Mouse (Mus musculus) myocyte (in vitro differentiated cells): ENCODE measurements around the gene Cfap221. TPM values are rescaled to one million over a fixed set of nuclear protein-coding genes. Genes with fewer than 3 reads are reported as not detected.

Experiments
- H3K27me3 ChIP-seq: one replicate; pipeline ENCODE4 v1.6.1; 2011; ENCODE audit not compliant: control insufficient read depth, insufficient read depth, insufficient read length
- H3K36me3 ChIP-seq: one replicate; pipeline ENCODE4 v1.6.1; 2011; ENCODE audit not compliant: control insufficient read depth, insufficient read depth
- H3K4me2 ChIP-seq: one replicate; pipeline ENCODE4 v1.6.1; 2011; ENCODE audit warnings: low read depth, control low read depth
- H3K4me3 ChIP-seq: one replicate; pipeline ENCODE4 v1.5.1; 2011; ENCODE audit warnings: mild to moderate bottlenecking, control low read depth, moderate library complexity
- H3K79me2 ChIP-seq: one replicate; pipeline ENCODE4 v1.6.1; 2011; ENCODE audit not compliant: control insufficient read depth, insufficient read depth
- H3ac ChIP-seq: one replicate; pipeline ENCODE4 v1.6.1; 2011; ENCODE audit not compliant: control insufficient read depth, insufficient read length
- CEBPB ChIP-seq: IDR thresholded peaks from 2 replicates; pipeline ENCODE4 v1.6.1; 2011; ENCODE audit warnings: mild to moderate bottlenecking, moderate library complexity; ENCODE audit not compliant: poor library complexity, insufficient read depth, severe bottlenecking
- E2F4 ChIP-seq: IDR thresholded peaks from one replicate; pipeline ENCODE4 v1.6.1; 2011; ENCODE audit warnings: mild to moderate bottlenecking, control low read depth, moderate library complexity; ENCODE audit not compliant: insufficient read depth
- MAX ChIP-seq: IDR thresholded peaks from one replicate; pipeline ENCODE4 v1.6.1; 2011; ENCODE audit warnings: low read depth, mild to moderate bottlenecking, control low read depth
- MYOD1 ChIP-seq, 3 experiments: IDR thresholded peaks; one replicate each; pipeline ENCODE4 v1.6.1; 2011; ENCODE audit warnings: control low read depth in 2 of 3, low read depth in 2 of 3, mild to moderate bottlenecking in 2 of 3, moderate library complexity in 1 of 3; ENCODE audit not compliant: insufficient read length in 2 of 3, control insufficient read depth in 1 of 3
- MYOG ChIP-seq, 3 experiments: IDR thresholded peaks; one replicate each; pipeline ENCODE4 v1.6.1; 2011; ENCODE audit warnings: control low read depth in 2 of 3, low read depth in 2 of 3, mild to moderate bottlenecking in 2 of 3; ENCODE audit not compliant: insufficient read length in 2 of 3, control insufficient read depth in 1 of 3, insufficient read depth in 1 of 3
- POLR2A ChIP-seq: IDR thresholded peaks from one replicate; pipeline ENCODE4 v1.6.1; 2011; ENCODE audit warnings: low read depth, mild to moderate bottlenecking, control low read depth, moderate library complexity; ENCODE audit not compliant: insufficient read length
- POLR2AphosphoS2 ChIP-seq: IDR thresholded peaks from one replicate; pipeline ENCODE4 v1.6.1; 2011; ENCODE audit warnings: low read depth, control low read depth; ENCODE audit not compliant: insufficient read length
- REST ChIP-seq: IDR thresholded peaks from one replicate; pipeline ENCODE4 v1.6.1; 2011; ENCODE audit warnings: mild to moderate bottlenecking, control low read depth, moderate library complexity; ENCODE audit not compliant: insufficient read depth, insufficient read length
- SRF ChIP-seq: IDR thresholded peaks from one replicate; pipeline ENCODE4 v1.6.1; 2011; ENCODE audit warnings: low read depth; ENCODE audit not compliant: control insufficient read depth, insufficient read length
- TCF12 ChIP-seq: IDR thresholded peaks from one replicate; pipeline ENCODE4 v1.6.1; 2011; ENCODE audit warnings: mild to moderate bottlenecking, control low read depth; ENCODE audit not compliant: poor library complexity, insufficient read depth, severe bottlenecking
- TCF3 ChIP-seq: IDR thresholded peaks from one replicate; pipeline ENCODE4 v1.6.1; 2011; ENCODE audit warnings: low read depth, control low read depth; ENCODE audit not compliant: insufficient read length
- USF1 ChIP-seq: IDR thresholded peaks from one replicate; pipeline ENCODE4 v1.6.1; 2011; ENCODE audit warnings: low read depth, mild to moderate bottlenecking, control low read depth, moderate library complexity
- polyA plus RNA-seq: library from polyadenylated mRNA; unstranded; fragments of >200 nt; fragmentation: generic; extraction: Trizol; gene quantifications from one replicate; pipeline ENCODE4 v1.2.1, GENCODE M21; 2012; ENCODE audit warnings: missing spikeins

Gene Cfap221
- polyA plus RNA-seq, 1 experiment = not detected

DNA sequence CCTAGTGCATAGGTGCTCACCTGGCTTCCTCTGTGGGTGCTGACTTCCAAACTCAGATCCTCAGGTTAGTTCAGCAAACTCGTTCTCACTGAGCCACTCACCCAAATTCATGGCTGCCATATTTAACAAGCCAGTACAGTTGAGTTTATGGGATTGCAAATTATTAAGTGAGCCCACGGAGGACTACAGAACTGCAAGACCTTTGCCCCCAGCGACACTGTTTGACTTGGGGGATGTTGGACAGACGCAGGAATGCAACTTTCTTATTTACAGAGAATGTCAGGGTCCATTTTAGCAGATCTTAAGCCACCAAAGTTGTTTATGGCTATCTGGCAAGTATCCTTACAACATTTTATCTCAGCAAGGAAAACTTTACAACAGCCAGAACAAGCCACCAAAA lies 21.9 kb downstream of the Cfap221 start:
- no peaks in the 10 kb centered on the region for H3K36me3 ChIP-seq
- TF ChIP-seq TCF3 (no peak), REST (no peak), MYOD1 (IDR thresholded peaks at IDR 0.05; ENCODE audit: control insufficient read depth in 1 of 3, insufficient read length in 2 of 3, low read depth in 2 of 3) (no peak), MYOG (IDR thresholded peaks at IDR 0.05; ENCODE audit: control insufficient read depth in 1 of 3, insufficient read depth in 1 of 3, insufficient read length in 2 of 3, low read depth in 2 of 3) (no peak), TCF12 (no peak), SRF (no peak), E2F4 (no peak), CEBPB (no peak), MAX (no peak), POLR2AphosphoS2 (no peak), POLR2A (no peak), USF1 (no peak)
- H3K79me2 ChIP-seq = no peaks in the 10 kb centered on the region
- no peak overlapping the region for H3ac ChIP-seq
- H3K4me3 ChIP-seq = no peak overlapping the region
- H3K4me2 ChIP-seq = no peak overlapping the region
- peaks cover 17% of the 10 kb centered on the region for H3K27me3 ChIP-seq

- Histone ChIP-seq H3ac (no peak overlapping the region), H3K4me2 (no peak overlapping the region), H3K36me3 (no peaks in the 10 kb centered on the region), H3K79me2 (no peaks in the 10 kb centered on the region), H3K27me3 (peaks cover 24% of the 10 kb centered on the region), H3K4me3 (no peak overlapping the region)
- TF ChIP-seq POLR2AphosphoS2 = no peak
- TF ChIP-seq TCF12 = no peak
- TF ChIP-seq CEBPB = no peak
- no peak for TF ChIP-seq TCF3
- TF ChIP-seq USF1 = no peak
- no peak for TF ChIP-seq MYOG (IDR thresholded peaks at IDR 0.05; ENCODE audit: control insufficient read depth in 1 of 3, insufficient read depth in 1 of 3, insufficient read length in 2 of 3, low read depth in 2 of 3)
Observed at GRCm38 (mm10) chr1:119973117-119973516, 23.9 kb downstream of the Cfap221 start.

- Histone ChIP-seq H3K36me3 (no peaks in the 10 kb centered on the region), H3K4me2 (no peak overlapping the region), H3K27me3 (peaks cover 42% of the 10 kb centered on the region), H3K79me2 (no peaks in the 10 kb centered on the region), H3K4me3 (no peak overlapping the region), H3ac (no peak overlapping the region)
- TF ChIP-seq TCF3 (no peak), TCF12 (no peak), MYOD1 (IDR thresholded peaks at IDR 0.05; ENCODE audit: control insufficient read depth in 1 of 3, insufficient read length in 2 of 3, low read depth in 2 of 3) (no peak), POLR2AphosphoS2 (no peak), MAX (no peak), CEBPB (no peak), SRF (no peak), REST (no peak), USF1 (no peak), E2F4 (no peak), MYOG (IDR thresholded peaks at IDR 0.05; ENCODE audit: control insufficient read depth in 1 of 3, insufficient read depth in 1 of 3, insufficient read length in 2 of 3, low read depth in 2 of 3) (no peak), POLR2A (no peak)
Observed at GRCm38 (mm10) chr1:119965804-119966514, 31.1 kb downstream of the Cfap221 start.

DNA sequence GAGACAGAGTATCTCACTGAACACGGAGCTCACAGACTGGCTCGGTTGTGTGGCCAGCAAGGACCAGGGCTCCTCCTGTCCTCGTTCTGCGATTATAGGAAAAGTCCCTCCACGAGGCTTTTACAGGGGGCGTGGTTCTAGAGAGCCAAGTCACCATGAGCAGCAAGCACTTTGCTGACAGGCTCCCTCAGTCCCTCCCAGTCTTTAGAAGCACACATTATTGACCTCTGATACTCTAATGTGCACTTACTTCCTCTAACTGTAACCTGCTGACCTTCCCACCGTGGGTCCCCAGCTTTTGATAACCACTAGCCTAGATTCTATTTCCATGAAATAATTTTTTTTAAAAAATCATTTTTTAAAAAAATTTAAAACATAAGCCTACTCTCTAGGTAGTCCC lies 37.1 kb downstream of the Cfap221 start:
- H3K27me3 ChIP-seq = peaks cover 37% of the 10 kb centered on the region
- H3K4me2 ChIP-seq = no peak overlapping the region
- no peaks in the 10 kb centered on the region for H3K36me3 ChIP-seq
- H3K4me3 ChIP-seq = no peak overlapping the region
- H3ac ChIP-seq = no peak overlapping the region
- no peaks in the 10 kb centered on the region for H3K79me2 ChIP-seq
- TF ChIP-seq MYOD1 (IDR thresholded peaks at IDR 0.05; ENCODE audit: control insufficient read depth in 1 of 3, insufficient read length in 2 of 3, low read depth in 2 of 3) = no peak
- no peak for TF ChIP-seq CEBPB
- TF ChIP-seq TCF3 = no peak
- no peak for TF ChIP-seq POLR2AphosphoS2
- TF ChIP-seq POLR2A = no peak
- no peak for TF ChIP-seq MAX
- TF ChIP-seq MYOG (IDR thresholded peaks at IDR 0.05; ENCODE audit: control insufficient read depth in 1 of 3, insufficient read depth in 1 of 3, insufficient read length in 2 of 3, low read depth in 2 of 3) = no peak
- TF ChIP-seq SRF = no peak

GRCm38 (mm10) chr1:119959464-119959863 lies 37.6 kb downstream of the Cfap221 start:
- Histone ChIP-seq H3K79me2 (no peaks in the 10 kb centered on the region), H3ac (no peak overlapping the region), H3K4me3 (no peak overlapping the region), H3K4me2 (no peak overlapping the region), H3K36me3 (no peaks in the 10 kb centered on the region), H3K27me3 (peaks cover 32% of the 10 kb centered on the region)
- TF ChIP-seq POLR2A = no peak
- TF ChIP-seq MYOG (IDR thresholded peaks at IDR 0.05; ENCODE audit: control insufficient read depth in 1 of 3, insufficient read depth in 1 of 3, insufficient read length in 2 of 3, low read depth in 2 of 3) = no peak
- no peak for TF ChIP-seq TCF12
- TF ChIP-seq REST = no peak
- no peak for TF ChIP-seq CEBPB
- no peak for TF ChIP-seq POLR2AphosphoS2
- no peak for TF ChIP-seq E2F4
- TF ChIP-seq USF1 = no peak
- TF ChIP-seq SRF = no peak
- TF ChIP-seq MAX = no peak
- TF ChIP-seq TCF3 = no peak
- TF ChIP-seq MYOD1 (IDR thresholded peaks at IDR 0.05; ENCODE audit: control insufficient read depth in 1 of 3, insufficient read length in 2 of 3, low read depth in 2 of 3) = no peak
